Mouse (Mus musculus) neural tube, embryonic 14.5 days (tissue): ENCODE data around the gene Gm39653. TPM values are rescaled to one million over a fixed set of nuclear protein-coding genes. Genes with fewer than 3 reads are reported as not detected.
A peak's percentile ranks its signal among the peaks of the same experiment; 100 is the strongest.
"Not testable (repeated sequence)": the region's sequence is repeated elsewhere in the genome, so short reads cannot be mapped to it uniquely, and the experiment has no call there.

Source experiments
- ATAC-seq: fragments of 200-750 bp; cut with Nextera tagmentation; 2 replicates; pipeline ENCODE4 v1.8.0; 2017; ENCODE audit warnings: low read depth, mild to moderate bottlenecking, moderate TSS enrichment, moderate library complexity
- H3K27ac ChIP-seq: fragments of 300-500 bp; sonication (generic); 2 replicates; pipeline ENCODE4 v1.5.1; 2014; ENCODE audit warnings: low read depth, mild to moderate bottlenecking, control low read depth, low read length, moderate library complexity, mixed read lengths
- H3K27me3 ChIP-seq: fragments of 300-500 bp; sonication (generic); 2 replicates; pipeline ENCODE4 v1.6.1; 2014; ENCODE audit warnings: low read length; ENCODE audit not compliant: control insufficient read depth, insufficient read depth
- H3K36me3 ChIP-seq: fragments of 300-500 bp; sonication (generic); 2 replicates; pipeline ENCODE4 v1.6.1; 2014; ENCODE audit warnings: low read length, mixed read lengths; ENCODE audit not compliant: control insufficient read depth, insufficient read depth
- H3K4me1 ChIP-seq: fragments of 300-500 bp; sonication (generic); 2 replicates; pipeline ENCODE4 v1.6.1; 2014; ENCODE audit warnings: low read length; ENCODE audit not compliant: control insufficient read depth, insufficient read depth
- H3K4me2 ChIP-seq: fragments of 300-500 bp; sonication (generic); 2 replicates; pipeline ENCODE4 v1.6.1; 2014; ENCODE audit warnings: mild to moderate bottlenecking, low read depth, low read length, control low read depth
- H3K4me3 ChIP-seq: fragments of 300-500 bp; sonication (generic); 2 replicates; pipeline ENCODE4 v1.5.1; 2014; ENCODE audit warnings: low read depth, low read length, control low read depth, mixed read lengths
- H3K9ac ChIP-seq: fragments of 300-500 bp; sonication (generic); replicated peaks from 2 replicates; pipeline ENCODE4 v1.6.1; 2014; ENCODE audit warnings: low read depth, mild to moderate bottlenecking, control low read depth, low read length, mixed read lengths
- H3K9me3 ChIP-seq: fragments of 300-500 bp; sonication (generic); 2 replicates; pipeline ENCODE4 v1.6.1; 2016; ENCODE audit warnings: low read length; ENCODE audit not compliant: control insufficient read depth
- WGBS: fragments of 180-500 bp; shearing (Covaris S2); extraction: QIAGEN DNeasy Blood & Tissue Kit; methylation state at CpG from one replicate; pipeline ENCODE4 v1.1.7; 2014; 5-methylcytosine and 5-hydroxymethylcytosine counted together
- polyA plus RNA-seq: library from polyadenylated mRNA; unstranded; fragments of >200 nt; fragmentation: Nextera tagmentation; extraction: Ambion mirVana; gene quantifications from 2 replicates; pipeline ENCODE4 v1.2.1, GENCODE M21; 2014

The Gm39653 gene
- polyA plus RNA-seq, 1 experiment from 2014 or later: not detected

GRCm38 (mm10) chr1:63603870-63604500 lies 11.8 kb upstream of the Gm39653 start:
- H3K4me3 ChIP-seq: no peak overlapping the region
- no peaks in the 10 kb centered on the region for H3K36me3 ChIP-seq
- H3K9ac ChIP-seq: no peak overlapping the region
- no peaks in the 10 kb centered on the region for H3K27me3 ChIP-seq
- no peak overlapping the region for H3K4me2 ChIP-seq
- no peak for ATAC-seq
- WGBS: 35% methylated on average over 3 of the region's 3 CpGs
- no peaks in the 10 kb centered on the region for H3K4me1 ChIP-seq
- H3K9me3 ChIP-seq: no peaks in the 10 kb centered on the region
- H3K27ac ChIP-seq: no peak overlapping the region

- H3K4me3 ChIP-seq: no peak overlapping the region
- H3K36me3 ChIP-seq: no peaks in the 10 kb centered on the region
- H3K4me2 ChIP-seq: no peak overlapping the region
- 94% methylated on average over 4 of the region's 4 CpGs for WGBS
- ATAC-seq: no peak
- no peaks in the 10 kb centered on the region for H3K27me3 ChIP-seq
- H3K9me3 ChIP-seq: no peaks in the 10 kb centered on the region
- H3K4me1 ChIP-seq: no peaks in the 10 kb centered on the region
- no peak overlapping the region for H3K27ac ChIP-seq
- H3K9ac ChIP-seq: no peak overlapping the region
Observed at GRCm38 (mm10) chr1:63609613-63610012, 6.2 kb upstream of the Gm39653 start.

GRCm38 (mm10) chr1:63614594-63614993 lies 1.2 kb upstream of the Gm39653 start:
- H3K4me3 ChIP-seq: no peak overlapping the region
- no peak for ATAC-seq

GRCm38 (mm10) chr1:63628211-63628610 lies 12.4 kb downstream of the Gm39653 start:
- no peak for ATAC-seq
- no peak overlapping the region for H3K27ac ChIP-seq
- no peaks in the 10 kb centered on the region for H3K27me3 ChIP-seq
- H3K4me3 ChIP-seq: no peak overlapping the region
- no peaks in the 10 kb centered on the region for H3K9me3 ChIP-seq
- H3K36me3 ChIP-seq: no peaks in the 10 kb centered on the region
- 37% methylated on average over 2 of the region's 2 CpGs for WGBS
- no peak overlapping the region for H3K9ac ChIP-seq
- H3K4me1 ChIP-seq: no peaks in the 10 kb centered on the region
- H3K4me2 ChIP-seq: no peak overlapping the region

More at GRCm38 (mm10) chr1:63614594-63614993, 1.2 kb upstream of the Gm39653 start:
- no peaks in the 10 kb centered on the region for H3K27me3 ChIP-seq
- H3K4me2 ChIP-seq: peak overlapping the region; percentile 24; the same call in 1 of the 2 replicates
- no peaks in the 10 kb centered on the region for H3K36me3 ChIP-seq
- H3K27ac ChIP-seq: no peak overlapping the region
- H3K9me3 ChIP-seq: no peaks in the 10 kb centered on the region
- 1% methylated on average over 11 of the region's 11 CpGs for WGBS
- no peaks in the 10 kb centered on the region for H3K4me1 ChIP-seq
- no peak overlapping the region for H3K9ac ChIP-seq

GRCm38 (mm10) chr1:63630390-63630789 lies 14.6 kb downstream of the Gm39653 start:
- not testable (repeated sequence) for ATAC-seq, H3K9me3 ChIP-seq, H3K27me3 ChIP-seq, H3K36me3 ChIP-seq, H3K27ac ChIP-seq, H3K4me2 ChIP-seq, H3K4me3 ChIP-seq, H3K4me1 ChIP-seq, H3K9ac ChIP-seq

GRCm38 (mm10) chr1:63639921-63640320 lies 24.2 kb downstream of the Gm39653 start:
- Histone ChIP-seq H3K27ac (no peak overlapping the region), H3K9ac (no peak overlapping the region), H3K4me2 (no peak overlapping the region), H3K4me3 (no peak overlapping the region), H3K4me1 (no peaks in the 10 kb centered on the region), H3K9me3 (no peaks in the 10 kb centered on the region), H3K36me3 (no peaks in the 10 kb centered on the region), H3K27me3 (no peaks in the 10 kb centered on the region)
- WGBS: 78% methylated on average over 6 of the region's 6 CpGs
- no peak for ATAC-seq

- WGBS: 12% methylated on average over 6 of the region's 6 CpGs
- H3K9ac ChIP-seq: no peak overlapping the region
- peak; percentile 17; the same call in 1 of the 2 replicates for ATAC-seq
- H3K4me3 ChIP-seq: no peak overlapping the region
- no peaks in the 10 kb centered on the region for H3K36me3 ChIP-seq
- no peaks in the 10 kb centered on the region for H3K9me3 ChIP-seq
- no peak overlapping the region for H3K4me2 ChIP-seq
- no peaks in the 10 kb centered on the region for H3K27me3 ChIP-seq
- H3K27ac ChIP-seq: no peak overlapping the region
- no peaks in the 10 kb centered on the region for H3K4me1 ChIP-seq
Observed at GRCm38 (mm10) chr1:63658016-63658415, 42.2 kb downstream of the Gm39653 start.

GRCm38 (mm10) chr1:63659591-63659990 lies 43.8 kb downstream of the Gm39653 start:
- H3K9ac ChIP-seq: no peak overlapping the region
- no peak overlapping the region for H3K4me2 ChIP-seq
- no peaks in the 10 kb centered on the region for H3K4me1 ChIP-seq
- H3K27me3 ChIP-seq: no peaks in the 10 kb centered on the region
- H3K27ac ChIP-seq: no peak overlapping the region
- WGBS: 2% methylated on average over 7 of the region's 7 CpGs
- no peaks in the 10 kb centered on the region for H3K36me3 ChIP-seq
- no peaks in the 10 kb centered on the region for H3K9me3 ChIP-seq
- ATAC-seq: peak; percentile 68; the same call in 1 of the 2 replicates
- no peak overlapping the region for H3K4me3 ChIP-seq

- no peak for ATAC-seq
- Histone ChIP-seq H3K9me3 (no peaks in the 10 kb centered on the region), H3K27me3 (no peaks in the 10 kb centered on the region), H3K4me1 (peaks cover 14% of the 10 kb centered on the region; the same call in 1 of the 2 replicates), H3K4me2 (no peak overlapping the region), H3K27ac (no peak overlapping the region), H3K4me3 (no peak overlapping the region), H3K9ac (no peak overlapping the region), H3K36me3 (no peaks in the 10 kb centered on the region)
- 92% methylated on average over 2 of the region's 2 CpGs for WGBS
Observed at GRCm38 (mm10) chr1:63666089-63666488, 50.3 kb downstream of the Gm39653 start.
